Mouse (Mus musculus) layer of hippocampus, adult 18-20 months (tissue): ENCODE measurements at regions not wholly inside any gene's neighbourhood (a gene's known extent, or its start where the extent isn't known, plus 50 kb on each side); places are given as distances from the start of the nearest gene placed in this dataset.

Experiments
- DNase-seq, 2 experiments: peaks; one replicate each; pipeline ENCODE4 v3.0.0; 2022; ENCODE audit warnings: low spot score in 2 of 2

- peak in 1 of 2 experiments; percentile 74 for DNase-seq
Measured at GRCm38 (mm10) chr16:51315608-51316007, 715.4 kb upstream of the Cblb start.

- DNase-seq: no peak
Measured at GRCm38 (mm10) chr16:51332262-51332661, 698.8 kb upstream of the Cblb start.

DNA sequence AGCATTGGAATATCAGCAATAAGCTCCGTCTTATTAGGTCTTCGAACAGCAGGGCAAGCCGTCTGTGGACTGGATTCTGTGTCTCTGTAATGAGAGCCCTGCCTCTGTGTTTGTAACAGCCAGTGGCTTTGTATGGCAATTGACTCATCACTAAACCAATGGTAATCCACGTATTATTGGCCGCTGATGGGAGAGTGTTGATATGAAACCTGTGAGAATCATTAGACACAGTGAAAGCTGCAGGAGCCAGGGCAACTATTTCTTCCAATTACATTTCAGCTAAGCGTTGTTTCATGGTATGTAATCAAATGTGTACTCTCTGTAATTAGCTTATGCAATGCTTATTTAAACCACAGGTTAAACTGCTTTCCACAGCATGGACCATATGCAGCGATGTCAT lies 696.1 kb upstream of the Cblb start:
- DNase-seq: no peak

GRCm38 (mm10) chr16:51347120-51347519 lies 683.9 kb upstream of the Cblb start:
- DNase-seq: peak in 1 of 2 experiments; percentile 6

DNA sequence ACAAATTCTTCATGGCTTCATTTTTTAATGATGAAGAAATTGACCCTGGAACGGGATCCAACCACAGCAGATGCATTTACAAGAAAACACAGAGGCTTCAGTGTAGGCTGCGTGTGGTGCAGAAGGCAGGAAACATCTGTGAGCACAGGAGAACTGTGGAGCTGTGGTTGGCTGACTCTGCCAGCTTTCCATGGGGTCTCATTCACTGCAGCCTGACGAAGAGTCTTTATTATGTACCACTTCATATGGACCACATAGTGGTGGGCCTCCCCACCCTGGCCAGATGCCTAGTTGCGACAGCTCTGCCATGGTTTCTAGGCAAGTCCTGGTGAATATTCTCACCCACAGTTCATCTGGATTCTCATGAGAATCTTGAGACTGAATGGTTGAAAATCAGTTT lies 678.9 kb upstream of the Cblb start:
- peak; percentile 3 to 7 for DNase-seq

GRCm38 (mm10) chr16:51353791-51354190 lies 677.2 kb upstream of the Cblb start:
- no peak for DNase-seq

GRCm38 (mm10) chr16:51370070-51370469 lies 661.0 kb upstream of the Cblb start:
- DNase-seq: no peak

- no peak for DNase-seq
Measured at GRCm38 (mm10) chr16:51386456-51386855, 644.6 kb upstream of the Cblb start.

DNA sequence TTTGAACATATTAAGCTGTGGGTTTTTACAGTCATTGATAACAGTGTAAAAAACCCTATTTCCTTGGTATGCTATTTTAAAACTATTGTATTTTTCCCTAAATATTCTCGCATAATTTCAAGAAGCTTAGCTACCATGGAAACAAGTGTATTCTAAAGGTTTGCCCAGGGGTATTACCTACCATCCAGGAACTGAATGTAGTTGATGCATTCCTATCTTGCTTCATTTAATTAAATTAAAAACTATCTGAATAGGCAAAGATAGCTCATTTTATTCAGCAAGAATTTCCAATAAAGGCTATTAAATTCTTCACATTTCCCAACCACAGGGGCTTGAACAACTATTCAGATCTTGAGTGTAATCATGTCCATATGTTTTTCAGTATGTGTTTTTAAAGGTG lies 643.5 kb upstream of the Cblb start:
- no peak for DNase-seq

DNA sequence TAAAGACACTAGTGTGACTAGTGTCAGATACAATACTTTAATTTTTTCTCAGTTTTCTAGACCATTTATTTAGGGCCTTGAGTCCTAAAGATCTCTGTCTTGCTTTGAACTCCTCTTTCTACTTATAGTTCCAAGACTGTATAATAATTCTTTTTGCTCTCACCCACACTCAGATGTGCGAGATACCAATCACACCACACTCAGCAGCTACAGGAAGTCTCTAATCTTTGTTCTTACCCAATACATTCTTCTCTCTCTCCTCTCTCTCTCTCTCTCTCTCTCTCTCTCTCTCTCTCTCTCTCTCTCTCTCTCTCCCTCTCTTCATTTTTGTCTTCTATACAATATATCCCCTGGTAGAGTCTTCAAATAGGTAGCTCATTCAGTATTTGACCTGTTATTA lies 637.2 kb upstream of the Cblb start:
- DNase-seq: no peak
